Mouse (Mus musculus) embryo, embryonic 11.5 days (tissue): ENCODE measurements around the gene Ptpre.
"Not testable (repeated sequence)": the region's sequence is repeated elsewhere in the genome, so short reads cannot be mapped to it uniquely, and the experiment has no call there.

Source experiments
- DNase-seq: peaks from one replicate; pipeline ENCODE4 v3.0.0-alpha.2; 2012; ENCODE audit warnings: low read depth, low spot score

Gene Ptpre

GRCm38 (mm10) chr7:135641698-135642507, 104.6 kb downstream of the Ptpre start:
- DNase-seq, result peak; percentile 34

GRCm38 (mm10) chr7:135644452-135644851, 107.2 kb downstream of the Ptpre start:
- DNase-seq, result no peak

DNA sequence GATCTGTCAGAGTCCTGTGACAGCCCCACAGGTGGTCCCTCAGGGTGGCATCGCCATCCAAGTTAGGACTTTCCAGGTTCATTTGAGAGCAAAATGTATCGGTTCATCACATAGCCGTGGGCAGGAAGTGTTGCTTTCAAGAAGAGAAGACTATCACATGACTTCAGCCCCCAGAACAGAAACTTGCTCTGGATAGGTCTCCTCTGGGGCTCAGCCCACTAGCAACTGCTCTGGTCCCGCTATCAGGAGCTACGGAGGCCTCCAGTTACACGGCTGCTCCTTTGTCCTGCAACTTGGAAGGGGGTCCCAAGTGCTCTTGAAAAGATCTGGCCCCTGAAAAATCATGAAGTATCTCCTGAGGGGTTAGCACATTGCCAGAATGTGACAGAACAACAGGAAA, 109.7 kb downstream of the Ptpre start:
- DNase-seq, result no peak

- no peak for DNase-seq
Measured at GRCm38 (mm10) chr7:135648821-135649220, 111.5 kb downstream of the Ptpre start.

GRCm38 (mm10) chr7:135649306-135649705, 112.0 kb downstream of the Ptpre start:
- DNase-seq, result no peak

DNA sequence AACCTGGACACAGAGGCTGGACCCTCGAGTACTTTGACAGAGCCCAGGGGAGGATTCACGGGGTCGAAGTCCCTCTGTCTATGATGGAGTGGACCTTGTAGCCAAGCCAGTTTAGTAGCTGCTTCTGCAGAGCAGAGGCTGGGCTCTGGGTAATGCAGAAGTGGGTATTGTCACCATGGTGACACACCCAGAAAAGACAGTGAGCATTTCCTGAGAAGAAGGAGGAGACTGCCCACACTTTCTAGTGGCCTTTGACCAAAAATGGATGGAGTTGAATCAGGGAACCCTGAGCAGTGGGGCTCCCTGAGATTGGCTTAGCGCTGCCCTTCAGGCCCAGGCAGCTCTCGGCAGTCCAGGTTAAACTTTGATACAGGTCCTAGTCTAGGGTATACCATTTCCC, 112.8 kb downstream of the Ptpre start:
- no peak for DNase-seq

DNA sequence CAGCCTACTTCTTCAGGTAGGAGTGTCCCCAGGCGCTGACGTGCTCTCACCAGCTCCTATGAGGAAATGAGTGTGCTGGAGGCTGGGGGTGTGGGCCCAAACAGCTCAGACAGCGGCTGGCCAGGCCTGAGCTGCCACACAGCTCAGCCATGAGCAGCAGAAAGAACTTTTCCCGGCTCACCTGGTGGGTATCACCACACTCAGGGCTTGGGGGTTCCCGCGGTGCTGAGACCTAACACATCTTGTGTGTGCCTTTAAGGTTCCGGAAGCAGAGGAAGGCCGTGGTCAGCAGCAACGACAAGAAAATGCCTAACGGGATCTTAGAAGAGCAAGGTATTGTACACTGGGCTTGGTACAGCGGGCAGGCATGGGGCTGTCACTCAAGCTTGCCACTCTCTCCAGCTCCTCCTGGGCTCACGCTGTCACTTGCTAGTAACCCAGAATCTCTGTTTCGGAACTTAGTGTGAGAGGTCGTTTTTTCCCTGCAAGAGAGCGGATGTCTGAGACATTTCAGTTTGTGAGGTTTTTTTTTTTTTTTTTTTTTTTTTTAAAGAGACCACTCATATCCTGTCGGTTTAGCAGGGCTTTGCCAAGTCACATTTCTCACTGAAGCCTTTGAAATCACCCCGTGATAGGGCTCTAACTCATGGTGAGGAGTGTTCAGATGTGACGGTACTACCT, 114.7 kb downstream of the Ptpre start:
- DNase-seq, result no peak

DNA sequence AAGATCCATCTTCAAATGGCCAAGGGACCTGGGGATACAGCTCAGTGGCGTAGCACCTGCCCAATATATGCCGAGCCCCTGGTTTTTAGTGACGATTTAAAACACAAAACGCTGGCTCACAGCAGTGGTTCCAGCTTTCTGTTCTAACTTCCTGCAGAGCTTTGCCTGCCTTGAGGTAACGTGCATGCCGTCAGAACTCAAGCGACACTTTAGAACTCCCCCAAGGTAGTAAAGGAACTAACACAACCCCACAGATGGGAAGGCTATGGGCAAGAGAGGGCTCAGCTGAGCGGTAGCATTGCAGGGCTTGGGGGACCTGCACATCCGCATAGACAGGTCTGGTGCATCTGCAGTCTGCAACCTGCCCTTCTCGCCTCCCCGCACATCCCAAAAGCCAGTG, 115.5 kb downstream of the Ptpre start:
- no peak for DNase-seq

DNA sequence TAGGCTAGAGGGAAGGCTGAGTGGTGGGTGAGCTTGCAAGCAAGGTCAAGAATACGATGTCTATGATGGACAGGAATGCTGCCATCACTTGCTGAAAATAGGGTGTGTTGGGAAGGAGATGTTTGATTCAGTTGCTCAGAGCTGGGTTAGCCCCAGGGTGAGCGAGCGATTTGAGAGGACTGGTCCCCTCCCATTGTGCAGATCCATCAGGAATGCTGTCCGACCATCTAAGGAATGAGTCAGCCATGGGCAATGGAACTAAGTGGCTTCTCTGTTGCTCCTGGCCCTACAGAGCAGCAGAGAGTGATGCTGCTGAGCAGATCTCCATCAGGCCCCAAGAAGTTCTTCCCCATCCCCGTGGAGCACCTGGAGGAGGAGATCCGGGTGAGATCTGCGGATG, 116.3 kb downstream of the Ptpre start:
- DNase-seq, result no peak

DNA sequence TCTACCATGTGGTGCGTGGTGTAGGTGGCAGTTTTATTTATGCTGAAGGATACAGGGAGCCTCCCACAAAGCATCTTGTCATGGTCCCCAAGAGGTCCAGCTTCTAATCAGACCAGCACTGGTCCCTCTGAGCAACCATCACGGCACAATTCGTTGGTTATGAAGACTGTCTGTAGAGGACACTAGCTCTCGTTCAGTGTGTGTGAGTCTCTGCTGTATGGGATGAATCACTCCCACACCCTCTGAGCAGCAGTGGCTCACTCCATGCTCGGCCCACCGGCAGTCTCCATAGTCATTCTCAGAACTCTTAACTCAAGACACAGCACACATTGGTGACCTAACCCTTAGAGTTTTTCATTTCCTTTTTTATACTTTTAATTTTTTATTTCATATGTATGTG, 117.0 kb downstream of the Ptpre start:
- no peak for DNase-seq

GRCm38 (mm10) chr7:135655113-135655512, 117.8 kb downstream of the Ptpre start:
- DNase-seq, result no peak

DNA sequence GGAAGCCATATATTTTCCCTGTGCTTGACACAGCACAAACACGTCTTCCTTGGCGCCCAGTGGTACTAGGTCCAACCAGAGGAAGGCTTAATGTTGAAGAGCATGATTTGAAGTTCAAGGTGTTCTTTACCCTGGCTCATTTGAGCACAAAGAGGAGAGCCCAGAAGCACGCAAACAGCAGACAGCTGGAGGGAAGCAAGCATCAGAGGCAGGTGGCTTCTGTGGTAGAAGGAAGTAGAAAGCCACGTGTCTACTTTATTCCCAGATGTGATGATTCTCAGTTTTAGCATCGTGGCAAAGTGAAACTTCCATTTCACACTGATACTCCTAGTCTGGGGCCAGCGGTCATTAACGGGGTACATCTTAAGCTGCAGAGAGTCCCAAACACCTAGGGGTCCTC, 120.9 kb downstream of the Ptpre start:
- DNase-seq, result no peak

DNA sequence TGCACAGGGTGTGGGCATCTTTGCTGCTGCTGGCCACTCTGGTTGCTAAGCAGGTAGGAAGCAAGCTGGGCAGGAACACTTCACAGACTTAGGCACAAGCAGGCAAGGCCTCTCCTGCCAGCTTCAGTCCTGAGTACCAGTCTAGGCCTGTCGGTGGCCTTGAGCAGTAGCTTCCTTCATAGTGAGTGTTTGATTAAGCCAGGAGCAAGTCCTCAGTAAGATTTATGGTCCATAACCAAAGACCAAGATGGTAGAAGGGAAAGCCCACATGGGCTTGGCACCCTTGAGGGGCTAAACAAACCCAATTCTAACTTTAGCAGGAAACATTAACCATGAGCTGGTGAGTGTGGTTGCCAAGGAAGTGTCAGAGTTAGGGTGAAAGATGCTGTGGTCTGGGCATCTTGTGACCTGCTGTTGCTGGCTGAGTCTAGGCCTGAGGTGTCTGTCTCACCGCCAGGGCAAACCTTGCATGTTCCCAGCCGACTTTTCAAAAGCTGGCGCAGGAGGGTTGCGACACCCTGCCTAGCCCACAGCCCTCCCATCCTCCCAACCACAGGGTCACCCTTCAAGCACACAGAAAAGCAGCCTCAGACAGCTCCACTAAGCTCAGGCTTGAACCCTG, 122.1 kb downstream of the Ptpre start:
- DNase-seq, result no peak

GRCm38 (mm10) chr7:135660314-135660713, 123.0 kb downstream of the Ptpre start:
- no peak for DNase-seq

- no peak for DNase-seq
Measured at GRCm38 (mm10) chr7:135664211-135664610, 126.9 kb downstream of the Ptpre start.

GRCm38 (mm10) chr7:135666314-135666713, 129.0 kb downstream of the Ptpre start:
- no peak for DNase-seq

DNA sequence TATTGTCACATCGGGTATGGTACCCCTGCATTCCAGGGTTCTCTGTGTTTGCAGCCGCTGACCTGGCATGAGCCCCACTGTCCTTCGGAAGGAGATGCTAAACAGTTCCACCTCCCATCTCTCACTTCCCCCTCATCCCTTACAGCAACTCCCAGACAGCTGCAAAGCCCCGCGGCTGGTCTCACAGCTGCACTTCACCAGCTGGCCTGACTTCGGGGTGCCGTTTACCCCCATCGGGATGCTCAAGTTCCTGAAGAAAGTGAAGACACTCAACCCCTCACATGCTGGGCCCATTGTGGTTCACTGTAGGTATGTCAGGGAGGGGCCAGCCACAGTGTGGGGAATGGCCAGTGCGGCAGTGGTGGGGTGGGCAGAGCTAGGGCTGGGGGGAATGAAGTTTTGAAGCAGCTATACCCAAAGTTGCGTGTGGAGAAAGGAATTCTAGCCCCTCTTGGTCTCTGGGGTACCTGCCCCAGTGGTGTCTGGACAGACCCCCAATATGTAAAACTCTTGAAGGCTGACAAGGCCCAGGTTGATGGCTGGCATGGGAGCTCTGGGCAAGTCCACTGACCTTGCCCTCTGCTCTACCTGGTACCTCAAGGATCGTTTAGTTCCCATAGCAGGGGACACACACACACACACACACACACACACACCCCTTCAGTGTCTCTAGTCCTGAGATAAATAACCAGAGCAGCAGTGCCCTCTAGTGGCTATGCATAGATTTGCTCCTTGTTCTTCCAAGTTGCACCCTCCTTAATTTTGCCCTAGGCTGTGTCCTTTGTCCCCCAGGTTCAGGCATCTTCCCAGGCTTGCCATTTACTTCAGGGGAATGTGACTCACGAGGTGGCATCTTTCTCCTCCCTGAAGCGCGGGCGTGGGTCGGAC, 131.8 kb downstream of the Ptpre start:
- DNase-seq, result peak; percentile 57

- DNase-seq, result no peak
Measured at GRCm38 (mm10) chr7:135673576-135673975, 136.3 kb downstream of the Ptpre start.

GRCm38 (mm10) chr7:135676722-135677121, 139.4 kb downstream of the Ptpre start:
- no peak for DNase-seq

- DNase-seq, result no peak
Measured at GRCm38 (mm10) chr7:135680334-135680733, 143.1 kb downstream of the Ptpre start.

DNA sequence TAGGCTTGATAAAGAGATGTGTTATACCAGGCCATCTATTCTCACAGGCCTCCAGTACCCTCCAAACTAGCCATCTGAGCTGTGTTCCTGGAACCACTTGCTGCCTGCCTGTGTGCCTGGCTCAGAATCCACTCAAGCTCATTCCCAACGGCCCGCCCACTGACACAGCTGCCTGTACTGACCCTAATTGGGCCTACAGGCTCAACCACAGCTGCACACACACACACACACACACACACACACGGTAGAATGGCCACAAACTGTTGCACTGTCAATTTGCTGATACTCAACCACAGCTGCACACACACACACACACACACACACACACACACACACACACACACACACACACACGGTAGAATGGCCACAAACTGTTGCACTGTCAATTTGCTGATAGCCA, 146.8 kb downstream of the Ptpre start:
- DNase-seq, result not testable (repeated sequence)

DNA sequence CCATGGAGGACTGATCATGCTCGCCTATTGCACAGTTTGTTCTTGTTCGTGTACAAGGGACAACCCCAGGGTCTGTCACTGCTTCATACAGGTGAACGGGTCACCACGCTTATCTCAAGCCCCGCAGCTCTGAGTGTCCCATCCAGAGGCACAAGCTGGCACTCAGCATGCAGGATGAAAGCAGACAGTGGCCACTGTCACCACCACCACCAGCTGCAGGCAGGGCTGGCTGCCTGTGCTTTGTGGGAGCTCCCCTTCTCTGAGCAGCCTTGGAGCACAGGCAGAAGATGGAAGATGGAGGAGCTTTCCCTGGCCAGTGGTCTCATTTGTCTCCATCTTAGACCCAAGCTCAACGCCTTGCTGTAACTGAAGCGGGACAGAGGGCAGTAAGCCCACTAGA, 147.7 kb downstream of the Ptpre start:
- DNase-seq, result no peak
